Mouse (Mus musculus) CH12.LX (cell line): ENCODE measurements around the gene Spp2.

Source experiments
- BHLHE40 ChIP-seq: IDR thresholded peaks from 2 replicates; pipeline ENCODE4 v1.6.1; 2011; ENCODE audit warnings: mild to moderate bottlenecking, low read depth, low read length, improper control_type of control experiment
- CTCF ChIP-seq, 2 experiments: IDR thresholded peaks in 1 of 2; conservative IDR thresholded peaks in 1 of 2; 2 replicates each; pipeline ENCODE4 v1.5.1; 2011 to 2012; ENCODE audit warnings: low read depth in 2 of 2, low read length in 2 of 2, improper control_type of control experiment in 1 of 2, inconsistent platforms in 1 of 2, mild to moderate bottlenecking in 1 of 2, moderate library complexity in 1 of 2
- GABPA ChIP-seq: IDR thresholded peaks from 2 replicates; pipeline ENCODE4 v1.6.1; 2012; ENCODE audit warnings: low read depth, low read length, improper control_type of control experiment, inconsistent platforms; ENCODE audit not compliant: insufficient replicate concordance
- HCFC1 ChIP-seq: IDR thresholded peaks from 2 replicates; pipeline ENCODE4 v1.6.1; 2012; ENCODE audit warnings: low read depth, mild to moderate bottlenecking, inconsistent platforms, low read length, improper control_type of control experiment
- POLR2A ChIP-seq: IDR thresholded peaks from 2 replicates; pipeline ENCODE4 v1.6.1; 2011; ENCODE audit warnings: low read depth, mild to moderate bottlenecking, improper control_type of control experiment, low read length
- SIN3A ChIP-seq: IDR thresholded peaks from 2 replicates; pipeline ENCODE4 v1.6.1; 2012; ENCODE audit warnings: low read length, improper control_type of control experiment, inconsistent platforms
- USF1 ChIP-seq: IDR thresholded peaks from 2 replicates; pipeline ENCODE4 v1.6.1; 2014; ENCODE audit warnings: low read depth, mild to moderate bottlenecking, inconsistent platforms, low read length, improper control_type of control experiment

DNA sequence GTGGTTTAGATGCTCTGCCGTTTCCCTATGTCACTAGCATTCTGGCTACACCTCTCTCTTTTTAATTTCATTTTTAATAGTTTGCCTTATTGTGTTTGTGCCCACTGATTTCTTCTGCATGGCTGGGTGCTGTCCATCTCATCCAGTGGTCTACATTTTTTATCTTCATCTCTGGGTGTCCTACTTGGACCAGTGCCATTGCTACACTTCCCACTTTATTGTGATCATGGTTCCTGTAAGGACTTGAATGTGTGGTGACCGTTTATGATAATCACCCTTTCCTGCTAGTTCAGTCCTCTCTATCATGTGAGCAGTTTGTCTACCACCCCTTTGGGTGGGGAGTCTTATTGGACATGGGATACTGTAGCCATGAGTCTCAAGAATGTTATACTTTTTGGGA is 43.0 kb downstream of the Spp2 start:
- no peak for TF ChIP-seq POLR2A
- TF ChIP-seq GABPA = no peak
- no peak for TF ChIP-seq CTCF (conservative IDR thresholded peaks at IDR 0.05 in 1 of 2, IDR thresholded peaks at IDR 0.05 in 1 of 2; ENCODE audit: low read depth in 2 of 2, low read length in 2 of 2)
- no peak for TF ChIP-seq BHLHE40
- no peak for TF ChIP-seq SIN3A
- TF ChIP-seq USF1 = no peak
- no peak for TF ChIP-seq HCFC1
